Mouse (Mus musculus) layer of hippocampus, adult 2 months (tissue): ENCODE results near the gene Kif5c. TPM values are rescaled to one million over a fixed set of nuclear protein-coding genes. Genes with fewer than 3 reads are reported as not detected.

Experiments
- DNase-seq, 2 experiments: peaks; one replicate each; pipeline ENCODE4 v3.0.0; 2022; ENCODE audit warnings: low spot score in 2 of 2
- H3K27ac ChIP-seq: fragments of 200-600 bp; 2 replicates; pipeline ENCODE4 v1.8.1; 2022
- H3K4me3 ChIP-seq: fragments of 200-600 bp; 2 replicates; pipeline ENCODE4 v1.8.1; 2022; ENCODE audit warnings: mild to moderate bottlenecking
- CTCF ChIP-seq: fragments of 200-600 bp; conservative IDR thresholded peaks from 2 replicates; pipeline ENCODE4 v1.8.1; 2022; ENCODE audit warnings: antibody characterized with exemption, mild to moderate bottlenecking, moderate library complexity
- total RNA-seq, 2 experiments: library from RNA; stranded (reverse); gene quantifications; 2 replicates each; pipeline ENCODE4 v1.2.3; 2021

The Kif5c gene
- total RNA-seq, 2 experiments from 2014 or later = 467 to 553 TPM

GRCm38 (mm10) chr2:49630636-49631035, 11.5 kb downstream of the Kif5c start:
- Histone ChIP-seq H3K4me3 (no peak overlapping the region), H3K27ac (no peak overlapping the region)
- TF ChIP-seq CTCF = no peak
- DNase-seq = no peak

- 0 out of 2 replicates have a peak overlapping the region, but pooled peaks have one; percentile 7 for H3K27ac ChIP-seq
- DNase-seq = no peak
- H3K4me3 ChIP-seq = no peak overlapping the region
- TF ChIP-seq CTCF = no peak
Measured at GRCm38 (mm10) chr2:49633231-49633630, 14.1 kb downstream of the Kif5c start.

GRCm38 (mm10) chr2:49642761-49643160, 23.7 kb downstream of the Kif5c start:
- DNase-seq = peak in 1 of 2 experiments; percentile 41
- Histone ChIP-seq H3K4me3 (peak overlapping the region; percentile 27; the same call in 1 of the 2 replicates), H3K27ac (peak overlapping the region; percentile 91)
- no peak for TF ChIP-seq CTCF

DNA sequence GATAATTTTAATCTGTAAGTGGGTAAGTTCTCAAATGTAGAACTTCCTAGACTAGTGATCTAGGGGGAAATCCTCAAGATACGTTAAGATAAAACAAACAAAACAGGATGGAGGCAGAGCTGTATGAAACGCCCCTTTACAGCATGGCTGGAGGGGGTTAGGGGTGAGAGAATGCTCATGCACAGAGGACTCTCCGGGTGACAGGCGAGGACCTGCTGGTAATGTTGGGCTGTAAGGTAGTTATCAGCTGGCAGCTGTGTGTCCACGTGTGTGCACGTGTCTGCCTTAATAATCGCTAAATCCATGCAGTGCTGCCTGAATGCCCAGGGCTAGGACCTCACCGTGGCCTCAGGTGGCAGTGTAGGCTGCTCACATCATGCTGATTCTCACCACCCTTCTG, 24.7 kb downstream of the Kif5c start:
- TF ChIP-seq CTCF = no peak
- DNase-seq = no peak
- peak overlapping the region; percentile 91 for H3K27ac ChIP-seq
- no peak overlapping the region for H3K4me3 ChIP-seq

GRCm38 (mm10) chr2:49647591-49647990, 28.5 kb downstream of the Kif5c start:
- no peak for TF ChIP-seq CTCF
- no peak for DNase-seq
- no peak overlapping the region for H3K27ac ChIP-seq
- no peak overlapping the region for H3K4me3 ChIP-seq

DNA sequence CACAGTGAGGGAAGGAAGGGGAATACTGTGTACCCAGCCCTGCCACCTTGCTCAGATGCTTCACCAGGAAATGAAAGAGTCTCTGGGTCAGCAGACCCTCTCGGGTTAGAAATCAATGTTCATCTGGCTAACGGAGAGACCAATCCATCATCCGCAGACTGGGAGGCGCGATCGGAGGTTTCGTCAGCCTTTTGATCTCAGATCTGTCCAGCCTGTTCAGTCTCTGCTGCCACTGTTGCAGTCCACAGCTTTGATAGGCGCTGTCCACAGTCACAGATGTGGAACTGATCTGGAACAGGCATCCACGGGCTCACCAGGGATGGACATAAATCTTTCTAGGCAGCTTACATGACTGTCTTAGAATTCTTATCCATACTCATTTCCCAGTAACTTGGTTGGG, 29.2 kb downstream of the Kif5c start:
- no peak overlapping the region for H3K27ac ChIP-seq
- no peak overlapping the region for H3K4me3 ChIP-seq
- DNase-seq = no peak
- no peak for TF ChIP-seq CTCF

GRCm38 (mm10) chr2:49648806-49649205, 29.7 kb downstream of the Kif5c start:
- TF ChIP-seq CTCF = no peak
- no peak overlapping the region for H3K4me3 ChIP-seq
- DNase-seq = no peak
- peak overlapping the region; percentile 28; the same call in 1 of the 2 replicates for H3K27ac ChIP-seq

DNA sequence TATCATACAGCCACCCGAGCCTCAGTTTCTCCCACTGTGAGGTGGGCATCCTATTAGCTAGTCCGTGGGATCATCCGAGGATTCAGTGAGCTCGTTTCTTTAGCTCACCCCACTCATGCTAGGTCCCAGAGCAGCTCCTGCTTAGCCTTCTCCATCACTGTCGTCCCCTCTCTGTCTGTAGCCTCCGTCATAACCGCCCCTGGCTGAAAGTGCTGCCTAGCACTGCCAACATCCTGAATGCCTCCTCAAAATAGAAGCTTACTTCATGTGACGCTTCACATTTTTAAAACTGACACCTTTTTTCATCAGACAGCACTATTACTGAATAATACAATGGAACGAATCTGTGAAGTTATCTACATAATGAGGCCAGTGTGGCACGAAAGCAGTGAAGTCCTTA, 30.1 kb downstream of the Kif5c start:
- DNase-seq = no peak
- Histone ChIP-seq H3K4me3 (no peak overlapping the region), H3K27ac (peak overlapping the region; percentile 28; the same call in 1 of the 2 replicates)
- TF ChIP-seq CTCF = no peak

DNA sequence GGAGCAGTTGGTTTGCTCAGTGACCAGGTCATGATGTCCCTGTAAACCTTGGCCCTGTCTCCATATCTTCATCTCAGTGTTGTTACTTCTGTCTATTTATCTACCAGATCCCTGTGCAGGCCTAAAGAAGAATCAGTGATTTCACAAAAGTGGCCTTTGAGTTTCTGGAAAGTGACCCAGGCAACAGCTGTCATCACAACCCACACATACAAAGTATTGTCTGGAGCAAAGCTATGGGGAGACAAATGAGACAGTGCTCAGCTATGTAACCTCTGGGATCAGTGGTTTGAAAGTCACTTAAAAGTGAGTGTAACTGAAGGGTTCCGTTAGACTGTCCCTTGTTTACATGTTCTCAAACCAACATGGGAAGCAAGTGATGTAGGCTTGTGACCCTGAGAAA, 32.6 kb downstream of the Kif5c start:
- Histone ChIP-seq H3K4me3 (no peak overlapping the region), H3K27ac (no peak overlapping the region)
- no peak for TF ChIP-seq CTCF
- DNase-seq = no peak

DNA sequence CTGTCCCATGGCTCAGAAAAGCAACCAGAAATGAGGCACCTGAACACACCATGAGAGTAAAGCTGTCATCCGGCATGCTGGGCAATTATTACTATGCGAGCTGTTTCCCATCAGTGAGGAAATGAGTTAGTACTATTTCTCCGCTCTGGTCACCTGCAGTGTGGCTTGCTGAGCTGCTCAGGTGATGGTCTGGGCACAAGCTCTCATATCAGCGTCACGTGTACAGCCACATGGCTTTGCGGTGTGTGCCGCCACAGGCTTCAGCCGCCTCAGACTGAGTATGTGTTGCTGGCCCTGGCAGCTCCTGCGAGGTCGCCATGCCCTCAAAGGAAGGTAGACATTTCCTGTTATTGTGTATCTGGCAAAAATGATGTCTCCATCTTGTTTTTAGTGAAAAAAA, 35.5 kb downstream of the Kif5c start:
- DNase-seq = no peak
- peak overlapping the region; percentile 73 for H3K27ac ChIP-seq
- no peak overlapping the region for H3K4me3 ChIP-seq
- TF ChIP-seq CTCF = no peak

GRCm38 (mm10) chr2:49655195-49655873, 36.2 kb downstream of the Kif5c start:
- Histone ChIP-seq H3K27ac (peak overlapping the region; percentile 73), H3K4me3 (no peak overlapping the region)
- TF ChIP-seq CTCF = no peak
- peak in 1 of 2 experiments; percentile 48 for DNase-seq

DNA sequence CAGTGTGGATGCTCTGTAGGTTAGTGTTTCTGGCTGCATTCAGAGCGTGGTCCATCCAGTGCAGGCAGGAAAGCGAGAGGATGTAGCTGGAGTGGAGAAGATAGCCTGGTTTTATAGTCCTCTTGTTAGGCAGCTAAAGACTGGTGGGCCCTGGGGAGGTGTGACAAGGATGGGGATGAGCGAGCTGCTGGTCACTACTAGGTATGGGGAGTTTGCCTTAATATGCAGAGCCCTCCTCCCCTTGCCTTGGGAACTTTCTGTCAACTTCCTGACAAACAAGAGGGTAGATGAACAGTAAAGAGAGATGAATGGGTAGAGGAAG, 36.7 kb downstream of the Kif5c start:
- Histone ChIP-seq H3K4me3 (no peak overlapping the region), H3K27ac (peak overlapping the region; percentile 73; the same call in 1 of the 2 replicates)
- DNase-seq = no peak
- no peak for TF ChIP-seq CTCF

GRCm38 (mm10) chr2:49656988-49657387, 37.9 kb downstream of the Kif5c start:
- Histone ChIP-seq H3K4me3 (no peak overlapping the region), H3K27ac (peak overlapping the region; percentile 39; the same call in 1 of the 2 replicates)
- no peak for DNase-seq
- TF ChIP-seq CTCF = no peak

DNA sequence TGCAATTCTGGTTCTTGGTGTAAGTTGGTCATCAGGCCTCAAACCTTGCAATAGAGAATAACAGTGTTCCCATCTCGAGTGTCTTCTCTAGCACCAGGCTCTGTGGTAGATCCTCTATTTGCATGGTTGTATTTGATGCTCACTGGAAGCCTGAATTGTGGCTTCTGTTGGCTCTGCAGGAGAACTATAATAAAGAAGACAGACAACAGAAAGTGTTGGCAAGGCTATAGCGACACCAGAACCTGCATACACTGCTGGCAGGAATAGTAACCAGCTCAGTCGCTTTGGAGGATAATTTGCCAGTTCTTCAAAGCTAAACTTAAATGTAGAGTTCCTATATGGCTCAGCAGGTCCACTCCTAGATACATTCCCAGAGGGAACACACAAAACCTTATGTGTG, 38.6 kb downstream of the Kif5c start:
- no peak for TF ChIP-seq CTCF
- DNase-seq = no peak

More for the DNA sequence above, 38.6 kb downstream of the Kif5c start:
- no peak overlapping the region for H3K4me3 ChIP-seq
- H3K27ac ChIP-seq = peak overlapping the region; percentile 39; the same call in 1 of the 2 replicates
